In genomic region chr13:47192200-47192599, GRCm38 (mm10) we compare ENCODE assay signal across 23 mouse cellular contexts.
DNase-seq lines count a peak whose midpoint lies in the region; ATAC-seq and TF ChIP-seq lines count a peak whose summit lies in the region.
"Had no signal": no experiment of that assay in that cellular context is flagged by ENCODE, and none has a peak within 500 bp of the region (broad histone marks: within the 10 kb centered on the region; RNA-seq: fewer than 3 reads in every experiment).

No protein-coding gene starts in this region.

- no peak for ATAC-seq in liver, postnatal 0 days
- ATAC-seq in intestine, embryonic 15.5 days, result peak; percentile 79
- peak; percentile 54 for ATAC-seq in intestine, postnatal 0 days
- ATAC-seq: activated CD4-positive, CD25-positive, alpha-beta regulatory T cell, adult 4 months; CD4-positive, CD25-positive, alpha-beta regulatory T cell, adult 4 months; forebrain, embryonic 13.5 days; Patski had no signal

- peaks cover 14% of the 10 kb centered on the region for H3K4me1 ChIP-seq in liver, adult 2 months (ENCODE audit: control insufficient read depth, insufficient read depth, low read length)
- H3K4me1 ChIP-seq in liver, postnatal 0 days (ENCODE audit: insufficient read depth), result peaks cover 20% of the 10 kb centered on the region
- peaks cover 7% of the 10 kb centered on the region for H3K4me1 ChIP-seq in intestine, embryonic 15.5 days (replicated peaks)
- peaks cover 9% of the 10 kb centered on the region; the same call in 1 of the 2 replicates for H3K4me1 ChIP-seq in intestine, postnatal 0 days (replicated peaks; ENCODE audit: control insufficient read depth, insufficient read depth, low read length)
- no peaks in the 10 kb centered on the region for H3K4me1 ChIP-seq in kidney, adult 2 months (ENCODE audit: control insufficient read depth, insufficient read depth, low read length)
- H3K4me1 ChIP-seq: embryonic facial prominence, embryonic 12.5 days had no signal

- no peak for DNase-seq in gastrocnemius, adult 2 months
- DNase-seq in gastrocnemius, postnatal 4 days (ENCODE audit: low spot score in 2 of 2), result no peak
- DNase-seq in liver, adult 2 months (ENCODE audit: extremely low read depth, low read depth, low spot score), result peak; percentile 70
- no peak for DNase-seq in liver, postnatal 0 days
- DNase-seq in kidney, adult 2 months, result no peak
- DNase-seq: adrenal gland, adult 8-10 months; adrenal gland, postnatal 14 days; adrenal gland, postnatal 36 days; B cell, adult 2 months; cerebellum, adult 2 months; cerebellum, adult 9-10 months; cerebellum, postnatal 10 days; cerebellum, postnatal 25 days had no signal

- no peaks in the 10 kb centered on the region for H3K9me3 ChIP-seq in liver, postnatal 0 days (ENCODE audit: low read length)
- H3K9me3 ChIP-seq in intestine, embryonic 15.5 days, result no peaks in the 10 kb centered on the region
- no peaks in the 10 kb centered on the region for H3K9me3 ChIP-seq in intestine, postnatal 0 days (ENCODE audit: control insufficient read depth)
- H3K9me3 ChIP-seq: embryonic facial prominence, embryonic 10.5 days; embryonic facial prominence, embryonic 12.5 days; forebrain, embryonic 13.5 days; G1E had no signal

- intact Hi-C loops in gastrocnemius, adult 2 months (cut with DNase I), result no loop called here

- no peak overlapping the region for H3K4me3 ChIP-seq in gastrocnemius, adult 2 months
- no peak overlapping the region for H3K4me3 ChIP-seq in liver, adult 2 months (ENCODE audit: insufficient read depth, low read depth, low read length)
- no peak overlapping the region for H3K4me3 ChIP-seq in liver, postnatal 0 days (ENCODE audit: low read depth, low read length)
- H3K4me3 ChIP-seq in intestine, embryonic 15.5 days (replicated peaks), result no peak overlapping the region
- H3K4me3 ChIP-seq in intestine, postnatal 0 days (ENCODE audit: low read depth, low read length), result no peak overlapping the region
- H3K4me3 ChIP-seq in kidney, adult 2 months (ENCODE audit: insufficient read depth, low read depth, low read length), result no peak overlapping the region
- H3K4me3 ChIP-seq: embryonic facial prominence, embryonic 10.5 days; embryonic facial prominence, embryonic 12.5 days; forebrain, embryonic 13.5 days had no signal

- no peaks in the 10 kb centered on the region for H3K36me3 ChIP-seq in liver, adult 2 months (ENCODE audit: control insufficient read depth, insufficient read depth, low read length)
- no peaks in the 10 kb centered on the region for H3K36me3 ChIP-seq in liver, postnatal 0 days (replicated peaks; ENCODE audit: insufficient read depth, low read length)
- no peaks in the 10 kb centered on the region for H3K36me3 ChIP-seq in intestine, embryonic 15.5 days
- no peaks in the 10 kb centered on the region for H3K36me3 ChIP-seq in intestine, postnatal 0 days (ENCODE audit: control insufficient read depth, insufficient read depth)
- H3K36me3 ChIP-seq in kidney, adult 2 months (ENCODE audit: control insufficient read depth, insufficient read depth, low read length), result no peaks in the 10 kb centered on the region
- H3K36me3 ChIP-seq: embryonic facial prominence, embryonic 10.5 days; embryonic facial prominence, embryonic 12.5 days had no signal

- no peaks in the 10 kb centered on the region for H3K27me3 ChIP-seq in liver, adult 2 months (ENCODE audit: control insufficient read depth, insufficient read depth, low read length)
- H3K27me3 ChIP-seq in liver, postnatal 0 days (ENCODE audit: insufficient read depth, low read length), result no peaks in the 10 kb centered on the region
- H3K27me3 ChIP-seq in intestine, embryonic 15.5 days (replicated peaks), result 0 out of 2 replicates have a peak, but pooled peaks cover 3% of the 10 kb centered on the region
- H3K27me3 ChIP-seq in intestine, postnatal 0 days (replicated peaks; ENCODE audit: control insufficient read depth, insufficient read depth, low read length), result no peaks in the 10 kb centered on the region
- H3K27me3 ChIP-seq in kidney, adult 2 months (replicated peaks; ENCODE audit: control insufficient read depth, insufficient read depth, low read length), result no peaks in the 10 kb centered on the region
- H3K27me3 ChIP-seq: CH12.LX, Patski had no signal

- H3K4me2 ChIP-seq in liver, postnatal 0 days (ENCODE audit: low read depth, low read length), result no peak overlapping the region
- peak overlapping the region; percentile 9; the same call in 1 of the 2 replicates for H3K4me2 ChIP-seq in intestine, embryonic 15.5 days (replicated peaks)
- H3K4me2 ChIP-seq in intestine, postnatal 0 days (replicated peaks; ENCODE audit: low read depth), result no peak overlapping the region
- H3K4me2 ChIP-seq: embryonic facial prominence, embryonic 12.5 days; forebrain, embryonic 13.5 days had no signal

- H3K27ac ChIP-seq in gastrocnemius, adult 2 months, result peak overlapping the region; percentile 92
- no peak overlapping the region for H3K27ac ChIP-seq in liver, adult 2 months (replicated peaks; ENCODE audit: insufficient read depth, low read depth, low read length)
- H3K27ac ChIP-seq in liver, postnatal 0 days (ENCODE audit: low read depth), result no peak overlapping the region
- H3K27ac ChIP-seq in intestine, embryonic 15.5 days, result 0 out of 2 replicates have a peak overlapping the region, but pooled peaks have one; percentile 71
- no peak overlapping the region for H3K27ac ChIP-seq in intestine, postnatal 0 days (ENCODE audit: low read depth, low read length)
- H3K27ac ChIP-seq in kidney, adult 2 months (ENCODE audit: insufficient read depth, low read depth, low read length), result no peak overlapping the region
- H3K27ac ChIP-seq: embryonic facial prominence, embryonic 10.5 days; embryonic facial prominence, embryonic 12.5 days; forebrain, embryonic 13.5 days had no signal

- WGBS in liver, adult 2 months, result 32% methylated on average over 2 of the region's 2 CpGs
- WGBS in liver, postnatal 0 days (ENCODE audit: insufficient replicate concordance), result 52% methylated on average over 2 of the region's 2 CpGs
- WGBS in intestine, embryonic 15.5 days, result 33% methylated on average over 2 of the region's 2 CpGs
- WGBS in intestine, postnatal 0 days, result 26% methylated on average over 2 of the region's 2 CpGs
- 87% methylated on average over 2 of the region's 2 CpGs for WGBS in kidney, adult 2 months

- no peak for TF ChIP-seq EP300 in liver, postnatal 0 days (IDR thresholded peaks at IDR 0.05; ENCODE audit: low read depth)

- H3K79me2 ChIP-seq in liver, adult 2 months (ENCODE audit: control insufficient read depth, insufficient read depth, low read length), result peaks cover 2% of the 10 kb centered on the region; the same call in 1 of the 2 replicates

- H3K9ac ChIP-seq in liver, adult 2 months (ENCODE audit: low read depth, low read length), result no peak overlapping the region
- H3K9ac ChIP-seq in liver, postnatal 0 days (replicated peaks), result no peak overlapping the region
- no peak overlapping the region for H3K9ac ChIP-seq in intestine, embryonic 15.5 days
- no peak overlapping the region for H3K9ac ChIP-seq in intestine, postnatal 0 days (ENCODE audit: low read depth, low read length)
- H3K9ac ChIP-seq: embryonic facial prominence, embryonic 12.5 days; forebrain, embryonic 13.5 days had no signal

- TF ChIP-seq POLR2A in liver, adult 2 months (IDR thresholded peaks at IDR 0.05; ENCODE audit: extremely low read depth, insufficient read depth, low read length), result no peak
- TF ChIP-seq POLR2A in kidney, adult 2 months (IDR thresholded peaks at IDR 0.05; ENCODE audit: low read depth, low read length), result no peak

- TF ChIP-seq CTCF in gastrocnemius, adult 2 months (IDR thresholded peaks at IDR 0.05), result no peak
- no peak for TF ChIP-seq CTCF in liver, adult 2 months (IDR thresholded peaks at IDR 0.05; ENCODE audit: low read depth, low read length)
- TF ChIP-seq CTCF in liver, postnatal 0 days (IDR thresholded peaks at IDR 0.05; ENCODE audit: low read depth), result no peak
- TF ChIP-seq CTCF in intestine, postnatal 0 days (IDR thresholded peaks at IDR 0.05; ENCODE audit: low read depth), result no peak
- no peak for TF ChIP-seq CTCF in kidney, adult 2 months (conservative IDR thresholded peaks at IDR 0.05; ENCODE audit: insufficient read depth, insufficient read length, low read depth, low read length)

Comparison
In these comparisons a context has a peak if more than half of its experiments do, and no peak if none do; other contexts are left out.
1. H3K27ac ChIP-seq: peak in gastrocnemius, adult 2 months (single experiment) and intestine, embryonic 15.5 days (single experiment); none in liver, adult 2 months (single experiment), liver, postnatal 0 days (single experiment), intestine, postnatal 0 days (single experiment) and kidney, adult 2 months (single experiment).